Mouse (Mus musculus) kidney, adult 11 months (tissue): ENCODE data around the gene Rin2.
A peak's percentile ranks its signal among the peaks of the same experiment; 100 is the strongest.

ENCODE experiments used
- DNase-seq: peaks from one replicate; pipeline ENCODE4 v3.0.0; 2022

Rin2 gene

DNA sequence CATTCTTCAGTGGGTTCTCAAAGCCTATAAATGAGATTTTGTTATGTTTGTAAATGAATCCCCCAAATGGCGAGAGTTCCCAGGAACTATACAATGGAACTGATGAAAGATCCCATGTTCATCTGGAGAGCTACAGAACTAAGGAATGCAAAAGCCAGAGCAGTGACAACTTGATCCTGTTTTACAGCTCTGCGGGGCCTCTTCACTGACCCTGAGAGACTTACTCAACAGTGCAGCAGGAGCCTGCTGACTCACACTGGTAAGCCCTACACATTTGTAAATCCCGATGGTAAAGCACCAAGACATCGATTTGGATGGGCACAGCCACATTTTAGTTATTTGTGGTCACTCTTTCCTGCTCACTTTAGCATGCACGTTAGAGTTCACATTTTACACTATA is 62.2 kb downstream of the Rin2 start:
- no peak for DNase-seq

DNA sequence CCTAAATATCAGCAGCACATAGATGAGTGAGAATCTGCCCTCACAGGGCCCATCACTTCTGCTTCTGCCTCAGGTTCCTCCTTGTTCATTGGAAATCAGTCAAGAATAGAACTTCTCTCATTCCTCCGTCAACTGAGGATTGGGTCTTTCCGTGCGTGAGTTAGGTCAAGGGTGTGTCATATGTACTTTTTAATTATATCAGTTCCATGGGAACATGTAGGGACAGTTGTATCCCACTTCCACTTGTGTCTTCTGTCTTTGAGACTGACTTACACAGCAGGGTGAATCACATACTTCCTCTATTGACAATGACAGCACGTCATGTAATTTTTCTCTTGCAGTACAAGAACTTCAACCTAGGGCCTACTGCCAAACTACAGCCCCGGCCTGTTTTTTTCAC is 65.7 kb downstream of the Rin2 start:
- DNase-seq, result no peak

DNA sequence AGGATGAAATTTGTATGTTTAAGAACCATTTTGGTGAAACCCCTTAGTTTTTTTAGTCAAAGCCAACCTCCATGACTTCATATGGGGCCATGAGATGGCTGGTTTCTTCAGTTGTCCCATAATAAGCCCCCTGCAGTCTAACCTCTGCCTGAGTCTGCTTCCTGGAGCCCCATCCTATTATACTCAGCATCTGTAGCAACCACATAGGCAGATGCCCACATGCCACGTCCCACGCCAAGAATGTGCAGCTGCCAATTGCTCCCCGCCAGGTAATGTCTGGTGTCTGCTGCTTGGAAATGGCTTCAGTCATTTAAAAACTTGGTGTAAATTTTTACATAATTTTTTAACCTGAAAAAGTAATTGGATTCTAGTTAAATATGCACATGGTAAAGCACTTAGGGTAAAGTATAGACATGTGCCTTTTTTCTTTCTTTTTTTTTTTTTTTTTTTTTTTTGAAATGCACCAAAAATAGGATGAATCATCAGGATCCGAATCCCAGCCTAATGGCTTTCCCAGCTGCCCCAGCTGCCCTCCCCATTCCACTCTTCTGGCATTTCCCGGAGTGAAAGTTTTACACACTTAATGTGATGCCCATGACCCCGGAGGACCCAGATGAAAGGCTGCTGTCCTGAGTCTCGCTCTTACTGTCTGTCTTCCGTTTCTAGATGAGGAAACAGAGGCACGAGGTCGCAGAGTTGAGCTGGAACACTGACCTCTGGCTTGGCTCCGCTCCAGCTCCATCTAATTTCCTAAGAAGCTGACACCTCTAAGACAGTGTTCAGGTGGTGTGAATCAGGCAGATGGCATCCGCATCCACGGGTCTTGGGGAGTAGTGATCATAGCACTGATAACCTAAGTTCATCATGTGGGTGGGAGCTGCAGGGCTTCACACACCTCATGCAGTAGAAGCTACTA is 68.0 kb downstream of the Rin2 start:
- no peak for DNase-seq

DNA sequence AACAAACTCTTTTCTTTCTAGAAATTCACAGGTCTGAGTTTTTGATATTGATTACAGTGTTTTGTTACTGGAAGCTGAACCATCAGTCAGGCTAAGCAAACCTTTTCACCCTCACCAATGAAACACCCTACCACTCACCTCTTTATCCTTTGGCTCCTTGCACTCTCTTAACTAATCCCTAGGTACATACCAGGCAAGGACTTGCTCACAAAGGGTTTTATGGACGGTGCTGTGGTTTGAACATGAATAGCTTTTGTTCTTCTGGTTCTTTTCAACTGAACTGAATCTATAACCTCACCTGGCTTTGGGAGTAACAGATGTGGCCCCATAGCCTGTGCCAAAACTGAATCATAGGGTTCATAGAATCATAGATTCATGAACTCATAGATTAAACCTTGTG is 71.4 kb downstream of the Rin2 start:
- DNase-seq, result no peak

DNA sequence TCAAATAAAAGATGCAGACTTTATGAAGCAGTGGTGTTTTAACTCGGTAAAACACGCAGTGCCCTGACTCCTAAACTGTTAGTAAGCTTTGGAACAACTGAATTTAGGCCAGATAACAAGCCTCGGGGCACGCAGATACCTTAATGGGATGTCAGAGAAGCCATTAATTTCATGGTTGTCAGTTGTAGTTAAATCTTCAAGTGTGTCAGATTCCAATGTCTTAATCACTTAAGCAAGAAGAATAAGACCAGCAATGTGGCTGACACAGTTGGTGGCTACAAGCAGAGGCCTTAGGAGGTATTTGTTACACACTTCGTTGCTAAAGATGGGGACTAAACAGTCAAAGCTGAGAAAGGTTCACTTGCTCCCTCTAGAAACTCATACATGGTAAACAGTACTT is 74.6 kb downstream of the Rin2 start:
- no peak for DNase-seq

DNA sequence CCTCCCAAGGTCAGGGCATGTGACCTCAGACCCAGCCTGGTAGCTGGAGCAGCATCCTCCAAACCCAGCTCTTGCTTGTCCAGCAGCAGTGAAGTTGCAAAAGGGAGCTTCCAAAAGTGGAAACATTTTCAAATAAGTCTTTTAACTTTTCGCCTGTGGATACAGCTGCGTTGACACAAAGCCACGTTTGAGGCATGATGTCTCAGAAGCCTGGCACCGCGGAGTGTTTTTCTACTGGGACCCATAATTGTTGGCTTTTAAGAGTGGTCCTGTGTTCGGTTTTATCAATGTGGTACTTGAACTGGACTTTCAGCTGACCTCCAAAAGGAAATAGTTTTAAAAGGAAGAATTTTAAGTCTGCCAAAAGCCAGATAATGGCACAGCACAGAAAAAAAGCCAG is 77.6 kb downstream of the Rin2 start:
- DNase-seq, result no peak

DNA sequence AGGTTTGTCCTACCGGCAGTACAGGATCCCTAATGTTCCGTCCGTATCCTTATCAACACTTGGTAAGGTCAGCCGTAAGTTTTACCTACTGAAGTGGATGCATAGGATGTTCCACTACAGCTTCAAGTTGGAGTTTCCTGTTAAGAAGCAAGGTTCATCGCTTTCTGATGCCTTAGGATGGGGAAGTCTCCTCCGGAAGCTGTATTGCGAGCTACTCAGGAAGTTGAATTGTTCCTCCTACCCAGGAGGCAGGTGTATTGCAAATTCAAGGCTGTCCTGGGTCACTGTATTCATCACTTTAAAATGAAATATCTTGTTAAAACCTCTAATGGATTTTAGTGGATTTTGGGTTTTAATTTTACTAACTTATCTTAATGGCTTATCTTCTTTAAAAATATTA is 79.0 kb downstream of the Rin2 start:
- no peak for DNase-seq

DNA sequence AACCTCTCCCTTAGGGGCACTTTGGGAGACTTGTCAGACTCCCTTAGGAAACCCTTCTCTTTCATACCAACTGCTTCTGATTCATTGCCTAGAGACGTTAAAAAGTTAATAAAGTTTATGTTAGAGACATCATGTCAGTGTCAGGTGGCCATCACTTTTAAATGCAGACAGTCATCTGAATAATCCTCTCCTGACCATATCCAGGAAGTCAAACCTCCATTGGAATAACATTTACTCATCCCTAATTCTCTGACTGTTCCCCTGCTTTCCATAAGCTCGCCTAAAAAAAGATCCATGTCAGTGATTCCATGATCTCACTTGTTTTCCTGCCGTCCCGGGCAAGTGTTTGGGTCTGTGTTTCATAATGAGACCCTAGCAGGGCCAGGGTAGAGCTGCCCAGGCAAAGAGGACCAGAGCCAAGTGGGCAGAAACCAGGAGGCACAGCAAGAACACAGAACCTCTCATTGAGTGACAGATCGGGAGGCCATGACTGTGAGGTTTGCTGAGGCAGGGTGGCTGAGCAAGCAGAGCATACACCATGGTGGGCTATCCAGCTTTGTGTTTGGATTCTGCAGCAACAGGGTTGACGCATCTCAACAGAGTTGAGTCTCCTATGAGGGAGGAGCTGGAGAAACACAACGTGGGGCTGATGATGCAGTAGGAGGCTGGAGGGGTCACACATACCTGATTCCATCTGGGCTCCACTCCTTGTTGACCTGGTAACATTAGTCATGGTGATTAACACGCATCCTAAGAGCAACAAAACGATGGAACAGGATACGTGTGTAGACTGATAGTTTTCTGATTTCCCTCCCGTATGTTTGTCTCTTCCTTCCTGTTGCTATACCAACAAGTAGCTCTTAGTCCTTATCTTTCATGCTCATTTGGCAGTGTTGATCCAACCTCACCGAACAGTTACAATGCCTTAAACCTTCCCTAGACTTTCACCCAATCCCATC is 81.1 kb downstream of the Rin2 start:
- no peak for DNase-seq

DNA sequence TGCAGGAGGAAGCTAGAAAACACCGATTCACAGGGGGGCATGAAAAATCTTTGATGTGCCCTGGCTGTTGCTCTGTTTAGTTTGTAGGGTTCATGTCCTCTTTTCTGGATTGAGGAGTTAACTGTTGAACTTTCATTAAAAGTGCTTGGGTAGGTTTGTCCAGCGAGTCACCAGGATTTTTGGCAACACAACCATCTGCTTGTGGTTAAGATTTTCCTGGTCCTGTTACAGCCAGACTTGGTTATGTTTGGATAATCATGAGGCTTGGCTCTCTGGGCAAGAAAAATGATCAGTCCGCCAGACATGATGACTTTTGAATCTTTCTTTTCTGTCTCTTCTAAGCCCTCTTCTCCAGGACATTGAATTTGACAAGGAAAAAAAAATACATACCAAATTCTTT is 85.1 kb downstream of the Rin2 start:
- DNase-seq, result no peak

DNA sequence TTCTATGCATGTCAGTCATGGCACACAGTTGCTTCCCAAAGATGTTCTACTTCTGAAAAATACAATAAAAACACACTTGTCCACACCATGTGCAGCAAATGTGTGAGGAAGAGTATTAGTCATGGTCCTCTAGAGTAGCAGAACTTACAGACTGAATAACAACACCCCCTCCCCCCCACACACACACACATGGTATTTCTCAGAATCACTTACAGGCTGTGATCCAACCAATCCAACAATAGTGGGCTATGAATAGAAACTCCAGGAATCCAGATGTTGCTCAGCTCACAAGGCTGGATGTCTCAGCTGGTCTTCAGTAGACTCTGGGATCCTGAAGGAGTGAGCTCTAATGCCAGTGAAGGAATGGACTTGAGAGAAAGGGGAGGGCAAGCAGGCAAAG is 86.4 kb downstream of the Rin2 start:
- no peak for DNase-seq

DNA sequence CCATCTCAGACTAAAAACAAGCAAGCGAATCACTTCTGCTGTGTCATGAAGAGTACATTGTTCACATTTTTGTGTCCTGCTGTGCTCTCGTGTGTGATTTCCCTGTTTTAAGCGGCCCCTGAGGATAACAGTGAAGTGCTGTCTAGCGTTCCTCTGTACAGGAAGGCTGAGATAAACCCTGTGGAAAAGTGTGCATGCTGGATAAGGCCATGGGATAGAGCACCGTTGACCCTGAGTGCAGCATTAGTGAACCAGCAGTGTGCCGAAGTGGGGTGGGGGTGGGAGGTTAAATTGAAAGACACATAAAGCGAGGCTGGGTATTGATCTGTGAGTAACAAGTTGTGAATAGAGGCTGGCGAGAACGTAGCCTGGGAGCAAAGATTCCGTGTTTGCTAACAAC is 94.9 kb downstream of the Rin2 start:
- no peak for DNase-seq

DNA sequence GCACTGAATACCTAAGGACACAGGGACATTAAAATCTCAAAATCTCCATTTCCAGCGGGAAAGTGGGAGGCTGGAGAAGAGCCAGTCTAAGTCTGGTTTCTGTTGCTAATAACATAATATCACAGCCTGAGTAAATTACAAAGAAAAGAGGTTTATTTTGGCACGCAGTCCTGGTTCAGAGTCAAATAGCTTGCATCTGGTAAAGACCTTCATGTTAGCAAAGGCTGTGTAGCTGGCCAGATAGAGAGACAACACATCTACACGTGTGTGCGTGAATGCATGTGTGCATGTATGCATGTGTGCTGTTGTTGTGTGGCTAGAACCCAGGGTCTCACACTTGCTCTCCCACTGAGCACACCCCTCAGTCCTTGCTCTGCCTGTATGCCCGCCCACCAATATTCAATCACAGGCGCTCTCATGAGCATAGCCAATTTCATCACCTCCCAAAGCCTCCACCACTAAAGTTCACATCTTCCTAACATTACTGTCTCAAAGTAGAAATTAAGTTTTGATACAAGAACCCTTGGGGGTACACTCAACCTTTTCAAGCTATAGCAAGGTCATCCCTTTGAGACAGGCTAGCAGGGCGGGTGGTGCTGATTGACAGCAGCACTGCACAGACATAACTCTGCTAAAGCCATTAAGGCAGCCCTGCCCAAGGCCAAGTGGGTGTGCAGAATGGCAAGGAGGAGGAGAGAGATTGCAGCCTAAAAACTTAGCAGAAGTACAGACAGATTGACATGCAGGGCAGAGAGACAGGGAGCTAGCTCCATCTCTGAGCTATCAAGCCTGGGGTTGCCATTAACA is 95.9 kb downstream of the Rin2 start:
- no peak for DNase-seq

DNA sequence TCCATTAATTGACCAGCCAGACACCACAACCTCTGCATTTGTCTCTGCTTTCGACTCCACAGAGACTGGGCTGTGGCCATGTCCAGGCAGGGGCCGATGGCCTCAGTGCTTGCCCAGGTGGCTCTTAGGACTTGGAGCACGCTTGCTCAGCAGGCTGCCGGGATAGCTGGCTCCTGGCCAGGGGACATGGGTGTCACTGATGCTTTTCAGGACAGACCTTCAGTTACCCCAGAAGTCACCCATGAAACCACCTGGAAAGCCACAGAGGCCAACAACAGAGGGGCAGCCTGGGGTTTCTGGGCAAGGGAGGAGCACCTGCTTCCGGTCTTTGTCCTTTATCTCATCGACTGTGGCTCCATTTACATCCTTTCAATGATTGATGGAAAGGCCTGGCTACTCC is 108.2 kb downstream of the Rin2 start:
- peak; percentile 60 for DNase-seq

DNA sequence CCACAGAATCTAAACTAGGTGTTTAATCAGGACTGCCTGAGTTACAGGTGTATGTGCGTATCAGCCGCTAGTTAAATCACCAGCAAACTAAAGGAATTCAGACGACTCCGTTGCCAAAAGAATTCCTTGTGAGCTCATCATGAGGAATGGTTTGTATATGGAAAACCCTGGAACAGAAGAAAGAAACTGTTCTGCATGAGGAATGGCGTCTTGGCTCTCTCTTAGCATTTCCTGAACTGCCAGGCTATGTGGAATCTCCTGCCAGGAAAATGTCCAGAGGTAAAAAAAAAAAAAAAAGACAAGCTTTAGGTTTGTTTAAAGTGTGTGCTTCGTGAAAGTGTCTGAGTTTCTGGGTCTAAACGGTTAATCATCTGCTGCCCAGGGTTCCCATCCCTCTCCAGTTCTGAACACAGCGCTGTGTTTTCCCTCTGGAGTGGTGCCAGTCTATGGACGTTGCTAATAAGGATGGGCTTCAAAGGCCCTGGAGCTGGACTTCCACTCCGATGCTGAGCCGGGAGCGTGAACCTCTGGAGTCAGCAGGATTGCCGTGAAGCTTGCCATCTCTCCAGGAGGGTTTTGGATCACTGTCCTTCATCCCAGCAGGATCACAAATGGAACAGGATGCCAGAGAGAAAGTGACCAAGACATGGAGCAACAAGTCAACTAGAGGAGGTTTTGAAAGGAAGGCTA is 109.4 kb downstream of the Rin2 start:
- DNase-seq, result no peak

DNA sequence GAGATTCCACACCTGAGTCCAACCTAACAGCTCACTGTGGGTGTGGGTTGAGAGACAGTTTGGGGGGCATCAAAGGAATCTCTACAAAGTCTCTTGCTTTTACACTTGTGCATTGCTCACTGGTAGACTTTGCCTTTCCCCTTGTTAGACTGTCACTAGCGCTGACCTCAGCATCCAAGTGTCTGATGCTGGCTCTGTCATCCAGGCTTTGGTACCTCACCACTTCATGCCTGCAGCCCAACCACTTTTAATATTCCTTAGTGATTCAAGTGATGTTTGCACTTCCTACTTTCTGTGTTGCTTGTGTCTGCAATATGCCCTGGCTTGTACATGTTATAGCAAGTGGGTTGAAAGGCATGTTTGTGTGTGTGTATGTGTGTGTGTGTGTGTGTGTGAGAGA is 109.9 kb downstream of the Rin2 start:
- DNase-seq, result no peak

DNA sequence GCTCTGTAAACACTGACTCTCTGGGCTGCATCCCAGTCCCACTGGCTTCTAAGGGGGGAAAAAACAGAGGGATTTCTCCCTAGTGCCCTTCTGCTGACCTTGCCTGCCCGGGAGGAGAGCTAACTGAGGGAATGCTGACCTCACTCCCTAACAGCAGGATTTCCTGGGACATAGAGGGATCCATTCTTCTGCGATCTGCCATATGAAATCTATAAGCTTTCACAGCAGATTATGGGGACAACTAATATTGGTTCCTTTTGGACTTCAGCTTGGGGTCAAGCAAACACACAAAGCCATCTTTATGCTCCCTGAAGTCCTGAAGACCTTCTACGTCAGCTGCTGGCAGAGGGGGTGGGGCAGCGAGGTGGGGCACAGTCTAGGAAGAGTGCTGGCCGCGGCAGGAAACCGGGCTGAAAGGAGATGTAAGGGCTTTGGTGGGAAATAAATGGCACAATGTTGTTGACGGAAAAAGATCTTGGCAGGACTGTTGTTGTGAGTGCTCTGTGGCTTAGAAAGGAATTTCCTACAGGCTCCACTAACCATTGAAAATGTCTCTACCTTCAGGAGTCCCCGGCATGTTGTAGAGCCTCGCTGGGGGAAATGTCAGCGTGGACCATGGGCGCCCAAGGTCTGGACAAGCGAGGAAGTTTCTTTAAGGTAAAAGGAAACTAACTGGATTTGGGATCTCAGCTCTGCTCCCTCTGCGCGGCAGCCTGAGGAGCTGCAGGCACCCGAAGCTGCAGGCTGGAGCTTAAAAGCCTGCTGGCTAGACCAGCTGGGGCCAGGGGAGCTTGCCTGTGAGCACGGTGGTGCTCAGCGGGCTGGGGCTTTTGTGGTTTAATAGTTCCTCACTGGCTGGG is 111.0 kb downstream of the Rin2 start:
- peak; percentile 83 for DNase-seq

DNA sequence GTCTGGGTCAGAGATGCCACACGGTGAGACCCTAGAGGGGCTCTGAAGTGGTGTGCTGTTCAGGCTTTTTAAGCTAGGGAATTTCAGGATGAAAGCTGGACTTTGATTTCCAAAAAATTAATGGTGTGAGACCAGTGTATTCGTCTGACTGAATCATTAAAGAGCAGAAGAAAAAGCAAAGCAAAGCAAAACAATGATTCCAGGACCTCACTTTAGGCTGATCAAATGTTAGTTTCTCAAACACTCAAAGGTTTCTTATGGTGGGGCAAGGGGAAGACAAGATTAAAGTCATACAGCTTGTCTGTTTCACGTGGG is 111.6 kb downstream of the Rin2 start:
- no peak for DNase-seq

DNA sequence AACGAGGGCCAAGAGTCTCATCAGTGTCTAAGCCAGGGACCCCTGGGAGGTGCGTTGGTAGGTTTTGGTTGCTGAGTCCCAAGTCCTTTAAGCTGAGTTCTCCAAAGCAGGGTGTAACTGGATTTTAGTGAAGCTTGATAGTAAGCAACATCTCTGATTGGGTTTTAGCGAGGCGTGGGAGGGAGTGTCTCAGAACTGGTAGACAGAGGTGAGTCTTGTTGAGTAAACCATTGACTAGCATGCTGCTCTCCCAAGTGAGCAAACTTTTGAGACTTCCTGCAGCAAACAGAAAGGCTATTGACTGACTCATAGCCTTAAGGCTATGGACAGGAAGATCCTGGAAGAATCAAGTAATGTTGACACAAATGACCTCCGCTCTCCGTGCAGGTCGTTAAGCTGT is 112.5 kb downstream of the Rin2 start:
- DNase-seq, result peak; percentile 87

DNA sequence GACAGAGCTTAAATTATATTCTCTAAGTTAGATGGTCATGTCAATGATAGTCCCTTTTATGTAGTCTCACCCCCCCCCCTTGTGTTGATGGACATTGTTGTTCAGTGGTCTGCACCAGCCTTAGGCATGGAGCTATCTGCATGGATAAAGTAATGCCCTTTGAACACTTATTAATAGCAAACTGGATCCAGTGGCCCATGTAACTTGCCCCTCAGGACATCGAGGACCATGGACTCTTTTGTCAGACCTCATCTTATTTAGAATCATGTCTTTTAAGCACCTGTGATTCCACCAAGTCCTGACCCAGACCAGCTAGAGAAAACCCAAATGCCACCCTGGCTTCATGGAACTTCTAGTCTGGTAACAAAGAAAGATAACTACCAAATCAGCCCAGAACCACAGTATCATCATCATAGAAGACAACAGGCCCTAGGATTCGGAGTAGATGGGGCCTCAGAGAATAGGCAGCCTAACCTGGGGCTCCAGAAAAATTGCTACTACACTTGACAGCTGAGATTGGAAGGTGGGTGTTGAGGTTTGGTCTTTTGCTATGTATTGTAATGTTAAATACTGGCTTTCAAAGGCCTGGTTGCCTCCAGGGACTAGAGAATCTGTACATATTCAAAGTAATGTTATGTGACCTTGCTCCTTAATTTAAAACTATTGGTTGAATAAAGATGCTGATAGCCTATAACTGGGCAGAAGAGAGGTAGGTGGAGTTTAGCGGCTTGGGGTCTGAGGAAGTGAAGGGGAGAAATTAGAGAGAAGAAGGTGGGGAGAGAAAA is 113.7 kb downstream of the Rin2 start:
- peak; percentile 61 for DNase-seq

DNA sequence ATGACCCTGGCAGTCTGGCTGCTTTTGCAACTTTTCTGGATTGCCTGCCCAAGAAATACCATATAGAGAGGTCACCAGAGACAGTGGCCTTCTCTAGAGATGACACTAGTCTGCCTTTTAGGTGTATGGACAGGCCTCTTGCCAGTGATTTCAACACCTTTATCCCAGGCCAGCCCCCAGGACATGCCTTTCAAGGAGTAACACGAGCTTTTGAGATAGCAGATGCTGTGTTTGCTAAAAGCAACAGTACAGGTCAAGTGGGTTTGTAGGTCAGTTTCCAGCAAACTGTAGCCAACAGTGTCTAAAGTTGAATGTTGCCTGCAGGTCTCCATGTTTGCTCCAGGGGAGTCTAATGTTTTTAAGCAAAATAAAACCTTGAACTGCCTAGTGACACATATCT is 118.7 kb downstream of the Rin2 start:
- no peak for DNase-seq
